Mouse (Mus musculus): Measurements from ENCODE around the gene Rpusd2.

Rpusd2 gene

GRCm38 (mm10) chr2:119032191-119032590 lies 2.4 kb upstream of the Rpusd2 start:
- DNase-seq, result no peak

- no peak for DNase-seq
Observed at GRCm38 (mm10) chr2:119035397-119035745, 781 bp downstream of the Rpusd2 start.

- peak; percentile 60 for DNase-seq
Observed at GRCm38 (mm10) chr2:119040882-119041281, 6.3 kb downstream of the Rpusd2 start.

GRCm38 (mm10) chr2:119045163-119045562 lies 10.6 kb downstream of the Rpusd2 start:
- DNase-seq, result no peak

- DNase-seq, result peak; percentile 93
Observed at GRCm38 (mm10) chr2:119046649-119047611, 12.3 kb downstream of the Rpusd2 start, which contains the start of gene Knl1. Gene Knl1, plus strand, starts transcription at chr2:119047119.

DNA sequence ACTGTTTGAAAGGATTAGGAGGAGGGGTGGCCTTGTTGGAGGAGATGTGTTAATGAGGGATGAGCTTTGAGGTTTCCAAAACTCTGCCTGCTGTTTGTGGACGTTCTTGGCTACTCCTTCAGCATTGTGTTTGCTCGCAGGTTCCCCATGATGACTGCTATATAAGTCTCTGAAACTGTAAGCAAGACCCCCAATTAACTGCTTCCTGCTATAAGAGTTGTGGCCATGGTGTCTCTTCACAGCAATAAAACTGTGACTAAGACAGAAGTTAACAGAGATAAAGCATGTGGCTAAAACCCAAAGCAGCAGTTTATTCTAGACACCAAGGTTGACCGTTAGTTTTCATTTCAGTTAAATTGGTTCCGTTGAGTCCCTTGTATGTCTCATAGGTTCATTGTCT lies 13.3 kb downstream of the Rpusd2 start:
- peak; percentile 22 for DNase-seq

GRCm38 (mm10) chr2:119050132-119050650 lies 15.6 kb downstream of the Rpusd2 start:
- DNase-seq, result no peak

DNA sequence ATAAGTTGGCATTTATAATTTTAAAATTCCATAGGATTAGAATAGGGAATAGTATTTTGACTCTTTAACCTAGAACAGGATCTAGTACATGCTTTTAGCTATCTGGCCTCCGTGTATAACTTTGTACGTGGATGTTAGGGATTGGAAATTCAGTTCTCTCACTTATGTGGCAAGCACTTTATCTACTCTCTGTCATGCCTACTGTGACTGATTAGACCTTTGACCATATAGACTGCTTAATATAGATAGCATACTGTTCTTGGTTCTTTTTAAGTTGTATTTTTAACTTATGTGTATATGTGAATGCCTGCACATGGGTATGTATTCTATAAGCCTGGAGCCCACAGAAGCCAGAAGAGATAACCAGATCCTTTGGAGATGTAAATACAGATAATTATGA lies 25.5 kb downstream of the Rpusd2 start:
- no peak for DNase-seq

DNA sequence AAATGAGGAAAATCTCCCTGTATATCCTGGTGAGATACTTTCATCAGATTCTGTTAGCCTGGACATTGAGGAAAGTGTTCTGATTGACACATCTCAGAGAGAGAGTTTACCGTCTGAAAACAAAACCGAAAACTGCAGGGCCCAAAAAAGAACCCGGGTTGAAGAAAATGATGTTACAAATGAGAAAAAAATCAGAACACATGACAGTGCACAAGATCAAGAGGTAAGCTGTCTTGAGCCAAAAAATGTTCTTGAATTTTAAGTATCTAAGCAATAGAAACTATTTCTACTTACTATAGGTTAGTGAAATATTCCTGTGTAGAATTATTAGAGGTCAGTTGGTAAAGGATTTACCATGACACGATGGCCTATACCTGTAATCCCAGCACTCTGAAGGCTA lies 37.8 kb downstream of the Rpusd2 start:
- DNase-seq, result no peak

DNA sequence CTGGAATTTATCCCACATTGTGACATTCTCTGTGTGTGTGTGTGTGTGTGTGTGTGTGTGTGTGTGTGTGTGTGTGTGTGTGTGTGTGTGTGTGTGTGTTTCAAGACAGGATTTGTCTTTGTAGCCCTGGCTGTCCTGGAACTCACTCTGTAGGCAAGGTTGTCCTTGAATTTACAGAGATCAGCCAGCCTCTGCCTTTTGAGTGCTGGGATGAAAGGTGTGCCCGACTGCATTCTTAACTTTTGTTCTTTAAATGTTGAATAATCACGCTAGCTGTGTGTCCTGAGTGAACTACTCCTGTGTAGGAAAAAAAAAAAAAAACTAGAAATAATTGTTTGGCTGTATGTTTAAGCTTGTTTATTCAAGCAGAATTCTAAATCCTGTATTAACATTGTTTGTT lies 51.6 kb downstream of the Rpusd2 start:
- no peak for DNase-seq

All from embryo, embryonic 11 days (tissue).